Mouse (Mus musculus): ENCODE data around the gene Igfbp2. TPM values are rescaled to one million over a fixed set of nuclear protein-coding genes. Genes with fewer than 3 reads are reported as not detected.

Igfbp2 gene
- polyA plus RNA-seq, 1 experiment from 2014 or later = 87.8 TPM

- 74% methylated on average over 11 of the region's 11 CpGs for WGBS (ENCODE audit: insufficient replicate concordance)
These were observed 61.0 kb downstream of the Igfbp2 start for GRCm38 (mm10) chr1:72885111-72885818.

GRCm38 (mm10) chr1:72885819-72886169, 61.5 kb downstream of the Igfbp2 start:
- Histone ChIP-seq H3K27ac (ENCODE audit: low read depth, low read length) (no peak overlapping the region), H3K4me3 (ENCODE audit: low read depth, low read length) (no peak overlapping the region), H3K4me2 (no peak overlapping the region), H3K27me3 (ENCODE audit: control insufficient read depth, insufficient read depth, low read length) (no peaks in the 10 kb centered on the region), H3K36me3 (ENCODE audit: control insufficient read depth, insufficient read depth, low read length) (no peaks in the 10 kb centered on the region), H3K4me1 (ENCODE audit: control insufficient read depth, insufficient read depth, low read length) (no peaks in the 10 kb centered on the region), H3K9me3 (replicated peaks; ENCODE audit: control insufficient read depth, low read length) (no peaks in the 10 kb centered on the region), H3K9ac (ENCODE audit: low read depth, low read length) (no peak overlapping the region)
- no peak for ATAC-seq (replicated peaks; ENCODE audit: insufficient number of reproducible peaks, low FRiP score, low TSS enrichment)
- 63% methylated on average over 7 of the region's 7 CpGs for WGBS (ENCODE audit: insufficient replicate concordance)

More at GRCm38 (mm10) chr1:72885111-72885818, 61.0 kb downstream of the Igfbp2 start:
- H3K27ac ChIP-seq (ENCODE audit: low read depth, low read length) = no peak overlapping the region
- no peaks in the 10 kb centered on the region for H3K36me3 ChIP-seq (ENCODE audit: control insufficient read depth, insufficient read depth, low read length)
- no peak for ATAC-seq (replicated peaks; ENCODE audit: insufficient number of reproducible peaks, low FRiP score, low TSS enrichment)
- no peak overlapping the region for H3K4me2 ChIP-seq
- no peak overlapping the region for H3K4me3 ChIP-seq (ENCODE audit: low read depth, low read length)
- H3K4me1 ChIP-seq (ENCODE audit: control insufficient read depth, insufficient read depth, low read length) = no peaks in the 10 kb centered on the region
- no peak overlapping the region for H3K9ac ChIP-seq (ENCODE audit: low read depth, low read length)
- H3K9me3 ChIP-seq (replicated peaks; ENCODE audit: control insufficient read depth, low read length) = no peaks in the 10 kb centered on the region
- H3K27me3 ChIP-seq (ENCODE audit: control insufficient read depth, insufficient read depth, low read length) = no peaks in the 10 kb centered on the region

- Histone ChIP-seq H3K9ac (ENCODE audit: low read depth, low read length) (no peak overlapping the region), H3K36me3 (ENCODE audit: control insufficient read depth, insufficient read depth, low read length) (no peaks in the 10 kb centered on the region), H3K27ac (ENCODE audit: low read depth, low read length) (no peak overlapping the region), H3K27me3 (ENCODE audit: control insufficient read depth, insufficient read depth, low read length) (no peaks in the 10 kb centered on the region), H3K9me3 (replicated peaks; ENCODE audit: control insufficient read depth, low read length) (no peaks in the 10 kb centered on the region), H3K4me1 (ENCODE audit: control insufficient read depth, insufficient read depth, low read length) (no peaks in the 10 kb centered on the region; the same call in 1 of the 2 replicates), H3K4me3 (ENCODE audit: low read depth, low read length) (no peak overlapping the region), H3K4me2 (no peak overlapping the region)
- no peak for ATAC-seq (replicated peaks; ENCODE audit: insufficient number of reproducible peaks, low FRiP score, low TSS enrichment)
- 15% methylated on average over 1 of the region's 1 CpGs for WGBS (ENCODE audit: insufficient replicate concordance)
These were observed 63.6 kb downstream of the Igfbp2 start for GRCm38 (mm10) chr1:72887910-72888309.

DNA sequence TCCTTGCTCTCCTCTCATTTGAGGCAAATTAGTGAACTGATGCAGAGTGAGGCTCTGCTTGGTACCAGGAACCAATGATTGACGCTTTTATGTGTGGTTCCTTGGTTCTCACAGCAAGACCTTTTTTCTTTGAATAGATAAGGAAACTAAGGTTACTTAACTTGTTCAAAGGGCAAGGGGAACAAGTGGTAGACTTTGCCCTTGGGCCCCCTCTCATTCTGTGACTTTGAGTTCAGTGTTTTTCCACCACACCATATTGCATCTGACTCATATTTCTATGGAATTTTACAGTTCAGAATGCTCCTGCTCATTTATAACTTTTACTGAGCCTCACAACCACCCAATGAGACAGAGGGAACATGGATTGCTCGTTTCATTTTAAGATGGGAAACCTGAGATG, 71.5 kb downstream of the Igfbp2 start:
- Histone ChIP-seq H3K27ac (ENCODE audit: low read depth, low read length) (no peak overlapping the region), H3K27me3 (ENCODE audit: control insufficient read depth, insufficient read depth, low read length) (no peaks in the 10 kb centered on the region), H3K36me3 (ENCODE audit: control insufficient read depth, insufficient read depth, low read length) (no peaks in the 10 kb centered on the region), H3K4me1 (ENCODE audit: control insufficient read depth, insufficient read depth, low read length) (no peaks in the 10 kb centered on the region; the same call in 1 of the 2 replicates), H3K4me2 (no peak overlapping the region), H3K9me3 (replicated peaks; ENCODE audit: control insufficient read depth, low read length) (no peaks in the 10 kb centered on the region), H3K4me3 (ENCODE audit: low read depth, low read length) (no peak overlapping the region), H3K9ac (ENCODE audit: low read depth, low read length) (no peak overlapping the region)
- ATAC-seq (replicated peaks; ENCODE audit: insufficient number of reproducible peaks, low FRiP score, low TSS enrichment) = no peak
- 72% methylated on average over 2 of the region's 2 CpGs for WGBS (ENCODE audit: insufficient replicate concordance)

Other genes starting within 250 kb of the Igfbp2 start
- gene Smarcal1, start 241.3 kb upstream of the Igfbp2 start, polyA plus RNA-seq (2014; fragmentation: Nextera tagmentation; extraction: Ambion mirVana) = 17.9 and 21.6 TPM in 2 replicates
- not detected in 2 replicates for gene Ankar, start 123.9 kb upstream of the Igfbp2 start, polyA plus RNA-seq (2014; fragmentation: Nextera tagmentation; extraction: Ambion mirVana)
- 1,187 and 1,254 TPM in 2 replicates for gene Rpl37a, start 113.2 kb upstream of the Igfbp2 start, polyA plus RNA-seq (2014; fragmentation: Nextera tagmentation; extraction: Ambion mirVana)
- 118 and 133 TPM in 2 replicates for gene Igfbp5, start 50.4 kb downstream of the Igfbp2 start, polyA plus RNA-seq (2014; fragmentation: Nextera tagmentation; extraction: Ambion mirVana)
- gene Tnp1, start 191.4 kb downstream of the Igfbp2 start, polyA plus RNA-seq (2014; fragmentation: Nextera tagmentation; extraction: Ambion mirVana) = not detected in 2 replicates

Data from heart, embryonic 11.5 days (tissue).